Mouse (Mus musculus): ENCODE results near the gene Stambpl1. TPM values are rescaled to one million over a fixed set of nuclear protein-coding genes. Genes with fewer than 3 reads are reported as not detected.
A peak's percentile ranks its signal among the peaks of the same experiment; 100 is the strongest.
"Not testable (repeated sequence)": the region's sequence is repeated elsewhere in the genome, so short reads cannot be mapped to it uniquely, and the experiment has no call there.

Stambpl1 gene
- polyA plus RNA-seq, 1 experiment from 2014 or later: 16.0 TPM

DNA sequence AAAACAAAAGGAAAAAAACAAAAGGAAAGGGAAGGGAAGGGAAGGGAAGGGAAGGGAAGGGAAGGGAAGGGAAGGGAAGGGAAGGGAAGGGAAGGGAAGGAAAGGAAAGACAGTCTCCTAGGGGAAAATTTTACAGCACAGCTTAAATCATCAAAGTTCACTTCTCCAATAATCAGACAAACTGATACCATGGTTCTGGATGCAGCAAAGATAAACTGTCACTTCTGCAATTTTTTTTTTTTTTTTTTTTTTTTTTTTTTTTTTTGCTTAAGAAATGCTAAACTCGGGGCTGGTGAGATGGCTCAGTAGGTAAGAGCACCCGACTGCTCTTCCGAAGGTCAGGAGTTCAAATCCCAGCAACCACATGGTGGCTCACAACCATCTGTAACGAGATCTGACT, 14.1 kb downstream of the Stambpl1 start:
- not testable (repeated sequence) for H3K4me3 ChIP-seq; H3K4me1 ChIP-seq; H3K27ac ChIP-seq; H3K36me3 ChIP-seq (replicated peaks); H3K9me3 ChIP-seq; H3K27me3 ChIP-seq (replicated peaks); ATAC-seq (replicated peaks); H3K4me2 ChIP-seq; H3K9ac ChIP-seq
- WGBS: 81% methylated on average over 4 of the region's 4 CpGs

GRCm38 (mm10) chr19:34206760-34207440, 14.9 kb downstream of the Stambpl1 start:
- Histone ChIP-seq H3K27ac (no peak overlapping the region), H3K4me3 (no peak overlapping the region), H3K9me3 (no peaks in the 10 kb centered on the region), H3K36me3 (replicated peaks) (no peaks in the 10 kb centered on the region), H3K9ac (no peak overlapping the region), H3K4me1 (no peaks in the 10 kb centered on the region), H3K27me3 (replicated peaks) (no peaks in the 10 kb centered on the region), H3K4me2 (no peak overlapping the region)
- WGBS: 90% methylated on average over 8 of the region's 8 CpGs
- ATAC-seq (replicated peaks): no peak

GRCm38 (mm10) chr19:34209031-34209430, 17.0 kb downstream of the Stambpl1 start:
- Histone ChIP-seq H3K36me3 (replicated peaks) (no peaks in the 10 kb centered on the region), H3K9ac (no peak overlapping the region), H3K4me3 (no peak overlapping the region), H3K9me3 (no peaks in the 10 kb centered on the region), H3K4me1 (no peaks in the 10 kb centered on the region), H3K27me3 (replicated peaks) (no peaks in the 10 kb centered on the region), H3K4me2 (no peak overlapping the region), H3K27ac (no peak overlapping the region)
- 82% methylated on average over 3 of the region's 3 CpGs for WGBS
- ATAC-seq (replicated peaks): no peak

- Histone ChIP-seq H3K4me2 (no peak overlapping the region), H3K27ac (no peak overlapping the region), H3K4me1 (no peaks in the 10 kb centered on the region), H3K36me3 (replicated peaks) (no peaks in the 10 kb centered on the region), H3K4me3 (no peak overlapping the region), H3K27me3 (replicated peaks) (no peaks in the 10 kb centered on the region), H3K9ac (no peak overlapping the region), H3K9me3 (no peaks in the 10 kb centered on the region)
- ATAC-seq (replicated peaks): no peak
- WGBS: 89% methylated on average over 8 of the region's 8 CpGs
Measured at GRCm38 (mm10) chr19:34209930-34210581, 18.0 kb downstream of the Stambpl1 start.

- H3K4me3 ChIP-seq: no peak overlapping the region
- no peak overlapping the region for H3K27ac ChIP-seq
- no peaks in the 10 kb centered on the region for H3K27me3 ChIP-seq (replicated peaks)
- 65% methylated on average over 2 of the region's 2 CpGs for WGBS
- H3K36me3 ChIP-seq (replicated peaks): no peaks in the 10 kb centered on the region
- no peak for ATAC-seq (replicated peaks)
- H3K9ac ChIP-seq: no peak overlapping the region
- no peaks in the 10 kb centered on the region for H3K4me1 ChIP-seq
- no peaks in the 10 kb centered on the region for H3K9me3 ChIP-seq
- H3K4me2 ChIP-seq: no peak overlapping the region
Measured at GRCm38 (mm10) chr19:34210841-34211240, 18.8 kb downstream of the Stambpl1 start.

GRCm38 (mm10) chr19:34212489-34213250, 20.6 kb downstream of the Stambpl1 start:
- WGBS: 91% methylated on average over 12 of the region's 12 CpGs
- Histone ChIP-seq H3K4me3 (no peak overlapping the region), H3K9ac (no peak overlapping the region), H3K4me2 (no peak overlapping the region), H3K9me3 (no peaks in the 10 kb centered on the region), H3K27ac (no peak overlapping the region), H3K36me3 (replicated peaks) (no peaks in the 10 kb centered on the region), H3K4me1 (0 out of 2 replicates have a peak, but pooled peaks cover 4% of the 10 kb centered on the region), H3K27me3 (replicated peaks) (no peaks in the 10 kb centered on the region)
- no peak for ATAC-seq (replicated peaks)

DNA sequence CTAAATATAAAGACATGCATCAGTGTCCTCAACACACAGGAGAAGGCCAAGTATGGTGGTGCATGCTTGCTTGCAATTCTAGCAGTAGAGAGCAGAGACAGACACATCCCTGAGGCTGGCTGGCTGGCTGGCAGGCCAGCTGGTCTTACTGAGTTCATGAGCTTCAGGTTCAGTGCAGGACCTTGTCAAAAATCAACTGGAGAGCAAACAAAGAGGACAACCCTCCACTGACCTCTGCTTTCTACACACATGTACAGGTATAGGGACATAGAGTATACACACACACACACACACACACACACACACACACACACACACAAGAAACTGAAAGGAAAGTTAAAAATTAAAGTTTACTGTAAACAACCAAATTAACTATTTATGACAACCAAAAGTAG, 21.2 kb downstream of the Stambpl1 start:
- no peaks in the 10 kb centered on the region for H3K27me3 ChIP-seq (replicated peaks)
- H3K4me2 ChIP-seq: no peak overlapping the region
- H3K36me3 ChIP-seq (replicated peaks): no peaks in the 10 kb centered on the region
- no peaks in the 10 kb centered on the region for H3K9me3 ChIP-seq
- H3K4me1 ChIP-seq: 0 out of 2 replicates have a peak, but pooled peaks cover 4% of the 10 kb centered on the region
- H3K9ac ChIP-seq: no peak overlapping the region
- ATAC-seq (replicated peaks): no peak
- no peak overlapping the region for H3K4me3 ChIP-seq
- H3K27ac ChIP-seq: no peak overlapping the region

- H3K9me3 ChIP-seq: no peaks in the 10 kb centered on the region
- WGBS: 60% methylated on average over 4 of the region's 4 CpGs
- no peak overlapping the region for H3K4me3 ChIP-seq
- no peak for ATAC-seq (replicated peaks)
- H3K27ac ChIP-seq: no peak overlapping the region
- H3K4me2 ChIP-seq: no peak overlapping the region
- H3K9ac ChIP-seq: no peak overlapping the region
- H3K36me3 ChIP-seq (replicated peaks): no peaks in the 10 kb centered on the region
- H3K27me3 ChIP-seq (replicated peaks): no peaks in the 10 kb centered on the region
- 0 out of 2 replicates have a peak, but pooled peaks cover 4% of the 10 kb centered on the region for H3K4me1 ChIP-seq
Measured at GRCm38 (mm10) chr19:34214136-34214535, 22.1 kb downstream of the Stambpl1 start.

- Histone ChIP-seq H3K36me3 (replicated peaks) (no peaks in the 10 kb centered on the region), H3K4me2 (no peak overlapping the region), H3K27ac (0 out of 2 replicates have a peak overlapping the region, but pooled peaks have one; percentile 11), H3K4me1 (0 out of 2 replicates have a peak, but pooled peaks cover 4% of the 10 kb centered on the region), H3K9ac (no peak overlapping the region), H3K9me3 (no peaks in the 10 kb centered on the region), H3K27me3 (replicated peaks) (no peaks in the 10 kb centered on the region), H3K4me3 (no peak overlapping the region)
- WGBS: 58% methylated on average over 5 of the region's 5 CpGs
- ATAC-seq (replicated peaks): peak; percentile 85
Measured at GRCm38 (mm10) chr19:34216956-34217355, 24.9 kb downstream of the Stambpl1 start.

- Histone ChIP-seq H3K4me1 (0 out of 2 replicates have a peak, but pooled peaks cover 4% of the 10 kb centered on the region), H3K9me3 (no peaks in the 10 kb centered on the region), H3K9ac (no peak overlapping the region), H3K4me3 (no peak overlapping the region), H3K4me2 (no peak overlapping the region), H3K36me3 (replicated peaks) (no peaks in the 10 kb centered on the region), H3K27me3 (replicated peaks) (no peaks in the 10 kb centered on the region), H3K27ac (no peak overlapping the region)
- no peak for ATAC-seq (replicated peaks)
- WGBS: 93% methylated on average over 3 of the region's 3 CpGs
Measured at GRCm38 (mm10) chr19:34217761-34218160, 25.7 kb downstream of the Stambpl1 start.

GRCm38 (mm10) chr19:34219260-34219968, 27.4 kb downstream of the Stambpl1 start:
- ATAC-seq (replicated peaks): no peak
- H3K27ac ChIP-seq: no peak overlapping the region
- no peak overlapping the region for H3K9ac ChIP-seq
- no peak overlapping the region for H3K4me3 ChIP-seq
- WGBS: 89% methylated on average over 5 of the region's 5 CpGs
- 0 out of 2 replicates have a peak, but pooled peaks cover 4% of the 10 kb centered on the region for H3K4me1 ChIP-seq
- H3K36me3 ChIP-seq (replicated peaks): no peaks in the 10 kb centered on the region
- no peak overlapping the region for H3K4me2 ChIP-seq
- H3K27me3 ChIP-seq (replicated peaks): no peaks in the 10 kb centered on the region
- H3K9me3 ChIP-seq: no peaks in the 10 kb centered on the region

All from midbrain, embryonic 15.5 days (tissue).